Mouse (Mus musculus) kidney, embryonic 15.5 days (tissue): Measurements from ENCODE around the gene Aes. TPM values are rescaled to one million over a fixed set of nuclear protein-coding genes. Genes with fewer than 3 reads are reported as not detected.

Experiments used
- ATAC-seq: fragments of 200-750 bp; cut with Nextera tagmentation; replicated peaks from 2 replicates; pipeline ENCODE4 v1.8.0; 2017; ENCODE audit warnings: moderate TSS enrichment; ENCODE audit not compliant: low FRiP score
- H3K27ac ChIP-seq: fragments of 300-500 bp; sonication (generic); 2 replicates; pipeline ENCODE4 v1.5.1; 2015; ENCODE audit warnings: mild to moderate bottlenecking, inconsistent platforms
- H3K27me3 ChIP-seq: fragments of 300-500 bp; sonication (generic); 2 replicates; pipeline ENCODE4 v1.6.1; 2015; ENCODE audit warnings: inconsistent platforms
- H3K36me3 ChIP-seq: fragments of 300-500 bp; sonication (generic); 2 replicates; pipeline ENCODE4 v1.6.1; 2015; ENCODE audit warnings: inconsistent platforms
- H3K4me1 ChIP-seq: fragments of 300-500 bp; sonication (generic); 2 replicates; pipeline ENCODE4 v1.6.1; 2015; ENCODE audit warnings: inconsistent platforms
- H3K4me2 ChIP-seq: fragments of 300-500 bp; sonication (generic); 2 replicates; pipeline ENCODE4 v1.6.1; 2015; ENCODE audit warnings: moderate library complexity, mild to moderate bottlenecking, inconsistent platforms
- H3K4me3 ChIP-seq: fragments of 300-500 bp; sonication (generic); replicated peaks from 2 replicates; pipeline ENCODE4 v1.5.1; 2015; ENCODE audit warnings: mild to moderate bottlenecking, inconsistent platforms
- H3K9ac ChIP-seq: fragments of 300-500 bp; sonication (generic); 2 replicates; pipeline ENCODE4 v1.6.1; 2015; ENCODE audit warnings: mild to moderate bottlenecking, inconsistent platforms
- H3K9me3 ChIP-seq: fragments of 300-500 bp; sonication (generic); replicated peaks from 2 replicates; pipeline ENCODE4 v1.6.1; 2016; ENCODE audit warnings: inconsistent platforms
- WGBS: fragments of 180-500 bp; shearing (Covaris S2); methylation state at CpG from one replicate; pipeline ENCODE4 v1.1.7; 2015; ENCODE audit warnings: mixed read lengths; 5-methylcytosine and 5-hydroxymethylcytosine counted together
- polyA plus RNA-seq: library from polyadenylated mRNA; unstranded; fragments of >200 nt; fragmentation: Nextera tagmentation; extraction: Ambion mirVana; gene quantifications from 2 replicates; pipeline ENCODE4 v1.2.1, GENCODE M21; 2015

Aes gene
- polyA plus RNA-seq, 1 experiment from 2014 or later = 630 TPM

- H3K36me3 ChIP-seq = peaks cover 32% of the 10 kb centered on the region
- no peak overlapping the region for H3K27ac ChIP-seq
- peaks cover 12% of the 10 kb centered on the region; the same call in 1 of the 2 replicates for H3K4me1 ChIP-seq
- no peak overlapping the region for H3K4me3 ChIP-seq
- ATAC-seq = no peak
- H3K9me3 ChIP-seq = no peaks in the 10 kb centered on the region
- no peak overlapping the region for H3K4me2 ChIP-seq
- 14% methylated on average over 14 of the region's 14 CpGs for WGBS
- H3K9ac ChIP-seq = no peak overlapping the region
- H3K27me3 ChIP-seq = 0 out of 2 replicates have a peak, but pooled peaks cover 6% of the 10 kb centered on the region
Observed at GRCm38 (mm10) chr10:81526779-81527178, 32.5 kb upstream of the Aes start.

- Histone ChIP-seq H3K9ac (no peak overlapping the region), H3K36me3 (peaks cover 81% of the 10 kb centered on the region), H3K4me3 (no peak overlapping the region), H3K27ac (no peak overlapping the region), H3K27me3 (no peaks in the 10 kb centered on the region), H3K9me3 (no peaks in the 10 kb centered on the region), H3K4me2 (no peak overlapping the region), H3K4me1 (0 out of 2 replicates have a peak, but pooled peaks cover 5% of the 10 kb centered on the region)
- whole genome bisulfite sequencing = 64% methylated on average over 16 of the region's 16 CpGs
- no peak for ATAC-seq
Observed at GRCm38 (mm10) chr10:81534826-81535225, 24.5 kb upstream of the Aes start.

GRCm38 (mm10) chr10:81536734-81537133, 22.6 kb upstream of the Aes start:
- no peak overlapping the region for H3K9ac ChIP-seq
- H3K9me3 ChIP-seq = no peaks in the 10 kb centered on the region
- no peak overlapping the region for H3K4me3 ChIP-seq
- WGBS = 77% methylated on average over 6 of the region's 6 CpGs
- no peak for ATAC-seq
- peaks cover 68% of the 10 kb centered on the region for H3K36me3 ChIP-seq
- H3K27me3 ChIP-seq = no peaks in the 10 kb centered on the region
- H3K4me1 ChIP-seq = peaks cover 11% of the 10 kb centered on the region
- H3K27ac ChIP-seq = no peak overlapping the region
- H3K4me2 ChIP-seq = no peak overlapping the region

GRCm38 (mm10) chr10:81537429-81537828, 21.9 kb upstream of the Aes start:
- Histone ChIP-seq H3K4me2 (no peak overlapping the region), H3K4me3 (no peak overlapping the region), H3K36me3 (peaks cover 62% of the 10 kb centered on the region), H3K4me1 (peaks cover 18% of the 10 kb centered on the region), H3K27me3 (no peaks in the 10 kb centered on the region), H3K9me3 (no peaks in the 10 kb centered on the region), H3K9ac (no peak overlapping the region), H3K27ac (no peak overlapping the region)
- 92% methylated on average over 2 of the region's 2 CpGs for WGBS
- ATAC-seq = no peak

- H3K27ac ChIP-seq = no peak overlapping the region
- no peak overlapping the region for H3K9ac ChIP-seq
- 79% methylated on average over 3 of the region's 3 CpGs for WGBS
- H3K27me3 ChIP-seq = no peaks in the 10 kb centered on the region
- H3K4me1 ChIP-seq = peaks cover 28% of the 10 kb centered on the region
- H3K36me3 ChIP-seq = peaks cover 52% of the 10 kb centered on the region
- H3K4me2 ChIP-seq = no peak overlapping the region
- no peak for ATAC-seq
- H3K9me3 ChIP-seq = no peaks in the 10 kb centered on the region
- H3K4me3 ChIP-seq = no peak overlapping the region
Observed at GRCm38 (mm10) chr10:81538321-81539048, 20.8 kb upstream of the Aes start.

- H3K4me3 ChIP-seq = no peak overlapping the region
- H3K4me1 ChIP-seq = peaks cover 37% of the 10 kb centered on the region
- 0 out of 2 replicates have a peak overlapping the region, but pooled peaks have one; percentile 95 for H3K9ac ChIP-seq
- peak overlapping the region; percentile 64; the same call in 1 of the 2 replicates for H3K27ac ChIP-seq
- 81% methylated on average over 5 of the region's 5 CpGs for WGBS
- H3K36me3 ChIP-seq = peaks cover 27% of the 10 kb centered on the region
- H3K4me2 ChIP-seq = peak overlapping the region; percentile 88; the same call in 1 of the 2 replicates
- ATAC-seq = no peak
- no peaks in the 10 kb centered on the region for H3K9me3 ChIP-seq
- H3K27me3 ChIP-seq = no peaks in the 10 kb centered on the region
Observed at GRCm38 (mm10) chr10:81541363-81541762, 17.9 kb upstream of the Aes start.

GRCm38 (mm10) chr10:81541803-81542202, 17.5 kb upstream of the Aes start:
- Histone ChIP-seq H3K36me3 (peaks cover 24% of the 10 kb centered on the region), H3K9me3 (no peaks in the 10 kb centered on the region), H3K9ac (peak overlapping the region; percentile 95), H3K4me3 (no peak overlapping the region), H3K27ac (peak overlapping the region; percentile 64), H3K4me1 (peaks cover 37% of the 10 kb centered on the region), H3K4me2 (peak overlapping the region; percentile 88), H3K27me3 (no peaks in the 10 kb centered on the region)
- ATAC-seq = no peak
- 58% methylated on average over 10 of the region's 10 CpGs for WGBS

- Histone ChIP-seq H3K4me1 (peaks cover 37% of the 10 kb centered on the region), H3K4me3 (peak overlapping the region; percentile 98), H3K9ac (peak overlapping the region; percentile 95), H3K27ac (no peak overlapping the region), H3K9me3 (no peaks in the 10 kb centered on the region), H3K4me2 (peak overlapping the region; percentile 88), H3K27me3 (no peaks in the 10 kb centered on the region), H3K36me3 (peaks cover 20% of the 10 kb centered on the region)
- ATAC-seq = no peak
- WGBS = 71% methylated on average over 7 of the region's 7 CpGs
Observed at GRCm38 (mm10) chr10:81542727-81543460, 16.4 kb upstream of the Aes start.

- peak overlapping the region; percentile 88 for H3K4me2 ChIP-seq
- H3K9me3 ChIP-seq = no peaks in the 10 kb centered on the region
- peak overlapping the region; percentile 95 for H3K9ac ChIP-seq
- WGBS = 89% methylated on average over 1 of the region's 1 CpGs
- H3K4me1 ChIP-seq = peaks cover 37% of the 10 kb centered on the region
- no peak for ATAC-seq
- peak overlapping the region; percentile 98 for H3K4me3 ChIP-seq
- H3K27me3 ChIP-seq = no peaks in the 10 kb centered on the region
- H3K27ac ChIP-seq = no peak overlapping the region
- H3K36me3 ChIP-seq = peaks cover 15% of the 10 kb centered on the region
Observed at GRCm38 (mm10) chr10:81543633-81544032, 15.7 kb upstream of the Aes start.

- Histone ChIP-seq H3K36me3 (peaks cover 7% of the 10 kb centered on the region; the same call in 1 of the 2 replicates), H3K4me1 (peaks cover 37% of the 10 kb centered on the region), H3K4me3 (peak overlapping the region; percentile 98), H3K27ac (peak overlapping the region; percentile 88), H3K9me3 (no peaks in the 10 kb centered on the region), H3K27me3 (no peaks in the 10 kb centered on the region), H3K4me2 (peak overlapping the region; percentile 88), H3K9ac (peak overlapping the region; percentile 95)
- WGBS = under 1% methylated on average over 87 of the region's 93 CpGs
- ATAC-seq = peak; percentile 44
Observed at GRCm38 (mm10) chr10:81544296-81545160, 14.8 kb upstream of the Aes start.

- Histone ChIP-seq H3K4me1 (peaks cover 37% of the 10 kb centered on the region), H3K4me3 (peak within 1 kb of the TSS; percentile 98), H3K9me3 (no peaks in the 10 kb centered on the region), H3K9ac (peak within 1 kb of the TSS; percentile 95), H3K36me3 (0 out of 2 replicates have a peak, but pooled peaks cover 2% of the 10 kb centered on the region), H3K4me2 (peak within 1 kb of the TSS; percentile 88), H3K27me3 (no peaks in the 10 kb centered on the region), H3K27ac (peak within 1 kb of the TSS; percentile 91)
- under 1% methylated on average over 58 of the region's 59 CpGs for WGBS
- peak; percentile 96 for ATAC-seq
Observed at GRCm38 (mm10) chr10:81545161-81545747, 14.0 kb upstream of the Aes start, which contains the start of gene Gna11. TSS of gene Gna11 (minus strand) at chr10:81545190.
